Mouse (Mus musculus): ENCODE data around the gene Adat3. TPM values are rescaled to one million over a fixed set of nuclear protein-coding genes. Genes with fewer than 3 reads are reported as not detected.

Adat3 gene
- polyA plus RNA-seq, 1 experiment from 2014 or later, result 3.0 TPM

DNA sequence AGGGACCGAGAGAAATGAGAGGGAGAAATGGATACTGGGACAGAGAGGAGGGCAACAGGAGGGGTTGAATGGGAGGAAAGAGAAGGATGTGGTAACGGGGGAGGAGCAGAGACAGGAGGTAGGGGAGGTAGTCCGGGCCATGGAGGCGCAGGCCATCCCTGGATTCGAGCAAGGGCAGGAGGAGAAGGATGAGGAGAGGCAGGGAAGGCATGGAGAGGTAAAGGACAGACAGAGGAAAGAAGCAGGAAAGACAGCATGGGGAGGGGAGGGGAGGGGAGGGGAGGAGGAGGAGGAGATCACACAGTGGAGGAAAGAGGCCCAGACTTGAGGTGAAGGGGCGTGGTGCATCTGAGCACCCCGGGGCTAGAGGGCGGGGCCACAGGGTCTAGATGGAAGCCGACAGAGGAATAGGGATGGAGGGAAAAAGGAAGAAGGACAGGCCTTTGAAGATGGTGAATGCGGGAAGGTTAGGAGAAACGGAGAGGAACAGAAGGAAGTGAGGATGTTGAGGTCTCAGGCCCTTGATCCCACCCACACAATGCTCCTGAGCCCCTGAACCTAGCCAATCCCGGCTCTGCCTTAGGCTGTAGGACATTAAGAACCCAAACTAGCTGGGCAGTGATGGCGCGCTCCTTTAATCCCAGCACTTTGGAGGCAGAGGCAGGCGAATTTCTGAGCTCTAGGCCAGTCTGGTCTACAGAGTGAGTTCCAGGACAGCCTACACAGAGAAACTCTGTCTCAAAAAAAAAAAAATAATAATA, 54.4 kb downstream of the Adat3 start, which contains the start of gene Btbd2:
Gene Btbd2 (minus strand): TSS at position 209 of the 761 bp plus-strand sequence.
- H3K36me3 ChIP-seq, result no peaks in the 10 kb centered on the region
- H3K9me3 ChIP-seq (replicated peaks), result no peaks in the 10 kb centered on the region
- peak within 1 kb of the TSS; percentile 88 for H3K9ac ChIP-seq
- peak within 1 kb of the TSS; percentile 80 for H3K27ac ChIP-seq
- H3K4me3 ChIP-seq, result peak within 1 kb of the TSS; percentile 82
- ATAC-seq (replicated peaks; ENCODE audit: insufficient number of reproducible peaks, insufficient read depth, low FRiP score, low read depth), result no peak
- 23% methylated on average over 15 of the region's 15 CpGs for WGBS
- H3K4me1 ChIP-seq (replicated peaks), result peaks cover 27% of the 10 kb centered on the region
- H3K4me2 ChIP-seq, result peak within 1 kb of the TSS; percentile 89
- H3K27me3 ChIP-seq, result no peaks in the 10 kb centered on the region

Small RNA genes within 50 kb of the gene (microRNA-seq; reads per million reads assigned to microRNA genes)
- gene Mir6912, result 1.1 reads per million

Other genes starting within 250 kb of the Adat3 start
- gene Plk5, start 246.4 kb upstream of the Adat3 start, polyA plus RNA-seq (2015; fragmentation: Nextera tagmentation; extraction: Ambion mirVana), result 0.06 and 0.09 TPM in 2 replicates
- 4.8 and 5.2 TPM in 2 replicates for gene Mex3d, start 215.2 kb upstream of the Adat3 start, polyA plus RNA-seq (2015; fragmentation: Nextera tagmentation; extraction: Ambion mirVana)
- gene Mbd3, start 203.3 kb upstream of the Adat3 start, polyA plus RNA-seq (2015; fragmentation: Nextera tagmentation; extraction: Ambion mirVana), result 122 and 177 TPM in 2 replicates
- 1,499 and 1,535 TPM in 2 replicates for gene Uqcr11, start 196.1 kb upstream of the Adat3 start, polyA plus RNA-seq (2015; fragmentation: Nextera tagmentation; extraction: Ambion mirVana)
- gene Tcf3, start 169.2 kb upstream of the Adat3 start, polyA plus RNA-seq (2015; fragmentation: Nextera tagmentation; extraction: Ambion mirVana), result 41.3 and 67.2 TPM in 2 replicates
- not detected in 2 replicates for gene Onecut3, start 108.0 kb upstream of the Adat3 start, polyA plus RNA-seq (2015; fragmentation: Nextera tagmentation; extraction: Ambion mirVana)
- gene Atp8b3, start 63.8 kb upstream of the Adat3 start, polyA plus RNA-seq (2015; fragmentation: Nextera tagmentation; extraction: Ambion mirVana), result 0.05 and 0.06 TPM in 2 replicates
- 13.6 and 20.2 TPM in 2 replicates for gene Rexo1, start 41.3 kb upstream of the Adat3 start, polyA plus RNA-seq (2015; fragmentation: Nextera tagmentation; extraction: Ambion mirVana)
- 4.7 and 6.4 TPM in 2 replicates for gene Klf16, start 25.6 kb upstream of the Adat3 start, polyA plus RNA-seq (2015; fragmentation: Nextera tagmentation; extraction: Ambion mirVana)
- gene Abhd17a, start 12.5 kb upstream of the Adat3 start, polyA plus RNA-seq (2015; fragmentation: Nextera tagmentation; extraction: Ambion mirVana), result 84.2 and 110 TPM in 2 replicates
- 55.9 and 71.6 TPM in 2 replicates for gene Scamp4, start within 50 bp of the Adat3 start, polyA plus RNA-seq (2015; fragmentation: Nextera tagmentation; extraction: Ambion mirVana)
- 1.2 and 2.7 TPM in 2 replicates for gene Gm49322, start 3.1 kb downstream of the Adat3 start, polyA plus RNA-seq (2015; fragmentation: Nextera tagmentation; extraction: Ambion mirVana)
- 78.2 and 112 TPM in 2 replicates for gene Csnk1g2, start 20.0 kb downstream of the Adat3 start, polyA plus RNA-seq (2015; fragmentation: Nextera tagmentation; extraction: Ambion mirVana)
- 45.4 and 64.8 TPM in 2 replicates for gene Btbd2, start 54.2 kb downstream of the Adat3 start, polyA plus RNA-seq (2015; fragmentation: Nextera tagmentation; extraction: Ambion mirVana)
- gene Mknk2, start 75.2 kb downstream of the Adat3 start, polyA plus RNA-seq (2015; fragmentation: Nextera tagmentation; extraction: Ambion mirVana), result 70.8 and 99.5 TPM in 2 replicates
- gene Mob3a, start 99.1 kb downstream of the Adat3 start, polyA plus RNA-seq (2015; fragmentation: Nextera tagmentation; extraction: Ambion mirVana), result 22.1 and 33.6 TPM in 2 replicates
- gene Izumo4, start 99.3 kb downstream of the Adat3 start, polyA plus RNA-seq (2015; fragmentation: Nextera tagmentation; extraction: Ambion mirVana), result 10.4 and 14.6 TPM in 2 replicates
- gene Ap3d1, start 139.4 kb downstream of the Adat3 start, polyA plus RNA-seq (2015; fragmentation: Nextera tagmentation; extraction: Ambion mirVana), result 45.0 and 51.4 TPM in 2 replicates
- 16.1 and 22.4 TPM in 2 replicates for gene Dot1l, start 152.3 kb downstream of the Adat3 start, polyA plus RNA-seq (2015; fragmentation: Nextera tagmentation; extraction: Ambion mirVana)
- 38.3 and 48.3 TPM in 2 replicates for gene Sf3a2, start 195.3 kb downstream of the Adat3 start, polyA plus RNA-seq (2015; fragmentation: Nextera tagmentation; extraction: Ambion mirVana)
- gene Plekhj1, start 195.7 kb downstream of the Adat3 start, polyA plus RNA-seq (2015; fragmentation: Nextera tagmentation; extraction: Ambion mirVana), result 65.2 and 83.1 TPM in 2 replicates
- 0.16 and 0.19 TPM in 2 replicates for gene Amh, start 202.4 kb downstream of the Adat3 start, polyA plus RNA-seq (2015; fragmentation: Nextera tagmentation; extraction: Ambion mirVana)
- gene Jsrp1, start 210.6 kb downstream of the Adat3 start, polyA plus RNA-seq (2015; fragmentation: Nextera tagmentation; extraction: Ambion mirVana), result 4.0 and 5.1 TPM in 2 replicates
- 1,772 and 2,077 TPM in 2 replicates for gene Oaz1, start 223.8 kb downstream of the Adat3 start, polyA plus RNA-seq (2015; fragmentation: Nextera tagmentation; extraction: Ambion mirVana)
- gene Lingo3, start 241.2 kb downstream of the Adat3 start, polyA plus RNA-seq (2015; fragmentation: Nextera tagmentation; extraction: Ambion mirVana), result 0.29 and 0.43 TPM in 2 replicates